Mouse (Mus musculus): Measurements from ENCODE around the gene Fam19a2.

- TF ChIP-seq POLR2A (IDR thresholded peaks at IDR 0.05; ENCODE audit: control insufficient read depth, low read depth, low read length) (no peak), CTCF (IDR thresholded peaks at IDR 0.05; ENCODE audit: control insufficient read depth, insufficient read depth, insufficient replicate concordance, low read depth, low read length) (no peak)
Observed at GRCm38 (mm10) chr10:123364628-123365027, 100.8 kb downstream of the Fam19a2 start.
